16 mouse cellular contexts compared by ENCODE assay signal in the genomic region with DNA sequence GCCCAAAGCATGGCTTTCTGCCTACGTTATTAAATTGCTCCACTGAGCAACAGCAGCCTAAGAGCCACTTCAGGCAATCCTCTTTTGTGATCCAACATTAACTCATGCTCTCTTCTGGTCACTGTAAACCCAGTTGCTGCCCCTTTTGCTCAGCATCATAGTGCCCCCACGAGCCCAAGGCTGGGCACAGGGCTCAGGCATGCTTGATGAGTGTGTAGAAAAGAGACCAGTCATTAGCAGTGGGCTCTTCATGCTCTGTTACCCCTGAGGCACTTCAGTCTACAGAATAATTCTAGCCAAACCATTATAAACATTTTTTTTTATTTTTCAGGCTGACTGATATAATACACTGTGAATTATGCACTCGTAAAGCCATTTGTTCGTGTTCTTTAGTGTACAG.
DNase-seq lines count a peak whose midpoint lies in the region; ATAC-seq lines count a peak whose summit lies in the region.
"Had no signal": no experiment of that assay in that cellular context is flagged by ENCODE, and none has a peak within 500 bp of the region (broad histone marks: within the 10 kb centered on the region; RNA-seq: fewer than 3 reads in every experiment).

No protein-coding gene starts in this region.

- no peaks in the 10 kb centered on the region for H3K27me3 ChIP-seq in forebrain, embryonic 13.5 days
- no peaks in the 10 kb centered on the region for H3K27me3 ChIP-seq in hindbrain, embryonic 15.5 days
- H3K27me3 ChIP-seq in neural tube, embryonic 13.5 days = no peaks in the 10 kb centered on the region
- H3K27me3 ChIP-seq: liver, embryonic 13.5 days had no signal

- 36% methylated on average over 4 of the region's 4 CpGs for WGBS in forebrain, embryonic 13.5 days
- 42% methylated on average over 4 of the region's 4 CpGs for WGBS in hindbrain, embryonic 15.5 days
- WGBS in neural tube, embryonic 13.5 days = 58% methylated on average over 4 of the region's 4 CpGs

- no peak overlapping the region for H3K4me3 ChIP-seq in forebrain, embryonic 13.5 days
- no peak overlapping the region for H3K4me3 ChIP-seq in hindbrain, embryonic 15.5 days
- no peak overlapping the region for H3K4me3 ChIP-seq in neural tube, embryonic 13.5 days
- H3K4me3 ChIP-seq: heart, adult 2 months; liver, embryonic 13.5 days had no signal

- no peaks in the 10 kb centered on the region for H3K36me3 ChIP-seq in forebrain, embryonic 13.5 days (ENCODE audit: poor library complexity, severe bottlenecking)
- H3K36me3 ChIP-seq in hindbrain, embryonic 15.5 days = no peaks in the 10 kb centered on the region
- H3K36me3 ChIP-seq in neural tube, embryonic 13.5 days = no peaks in the 10 kb centered on the region
- H3K36me3 ChIP-seq: liver, embryonic 13.5 days had no signal

- DNase-seq in layer of hippocampus, postnatal 14 days (ENCODE audit: low spot score in 2 of 2) = peak; percentile 22 to 29
- DNase-seq in layer of hippocampus, postnatal 25 days (ENCODE audit: extremely low spot score in 1 of 2, low spot score in 1 of 2) = no peak
- DNase-seq in T-cell, adult 2 months (ENCODE audit: low spot score) = no peak
- DNase-seq: heart, adult 2 months; heart, postnatal 10 days; kidney, adult 11 months; kidney, postnatal 36 days; liver, embryonic 13.5 days; lung, postnatal 10 days; right cerebral cortex, postnatal 25 days had no signal

- no peak overlapping the region for H3K9ac ChIP-seq in forebrain, embryonic 13.5 days
- no peak overlapping the region for H3K9ac ChIP-seq in hindbrain, embryonic 15.5 days
- no peak overlapping the region for H3K9ac ChIP-seq in neural tube, embryonic 13.5 days
- H3K9ac ChIP-seq: liver, embryonic 13.5 days had no signal

- H3K9me3 ChIP-seq in forebrain, embryonic 13.5 days (replicated peaks) = no peaks in the 10 kb centered on the region
- no peaks in the 10 kb centered on the region for H3K9me3 ChIP-seq in hindbrain, embryonic 15.5 days
- H3K9me3 ChIP-seq in neural tube, embryonic 13.5 days = no peaks in the 10 kb centered on the region
- H3K9me3 ChIP-seq: liver, embryonic 13.5 days had no signal

- no peak overlapping the region for H3K4me2 ChIP-seq in forebrain, embryonic 13.5 days
- no peak overlapping the region for H3K4me2 ChIP-seq in hindbrain, embryonic 15.5 days
- no peak overlapping the region for H3K4me2 ChIP-seq in neural tube, embryonic 13.5 days
- H3K4me2 ChIP-seq: liver, embryonic 13.5 days had no signal

- H3K4me1 ChIP-seq in forebrain, embryonic 13.5 days = peaks cover 5% of the 10 kb centered on the region; the same call in 1 of the 2 replicates
- no peaks in the 10 kb centered on the region for H3K4me1 ChIP-seq in hindbrain, embryonic 15.5 days (replicated peaks)
- no peaks in the 10 kb centered on the region for H3K4me1 ChIP-seq in neural tube, embryonic 13.5 days (replicated peaks)
- H3K4me1 ChIP-seq: liver, embryonic 13.5 days had no signal

- H3K27ac ChIP-seq in forebrain, embryonic 13.5 days = no peak overlapping the region
- no peak overlapping the region for H3K27ac ChIP-seq in hindbrain, embryonic 15.5 days (replicated peaks)
- H3K27ac ChIP-seq in neural tube, embryonic 13.5 days (replicated peaks) = no peak overlapping the region; the same call in 1 of the 2 replicates
- H3K27ac ChIP-seq: heart, adult 2 months; liver, embryonic 13.5 days had no signal

- peak; percentile 93 for ATAC-seq in forebrain, embryonic 13.5 days
- peak; percentile 68 for ATAC-seq in hindbrain, embryonic 15.5 days (ENCODE audit: low FRiP score, low read depth)
- 0 out of 2 replicates have a peak, but pooled peaks have one; percentile 43 for ATAC-seq in neural tube, embryonic 13.5 days (ENCODE audit: low read depth)
- ATAC-seq in granulocyte monocyte progenitor cell, adult 5-6 weeks (replicated peaks; ENCODE audit: poor library complexity, severe bottlenecking) = no peak
- ATAC-seq: activated CD4-positive, CD25-positive, alpha-beta regulatory T cell, adult 4 months; CD4-positive, CD25-positive, alpha-beta regulatory T cell, adult 4 months had no signal

Comparison
In these comparisons a context has a peak if more than half of its experiments do, and no peak if none do; other contexts are left out.
1. DNase-seq: peak in layer of hippocampus, postnatal 14 days (2 of 2); none in layer of hippocampus, postnatal 25 days (0 of 2) and T-cell, adult 2 months (single experiment).